Mouse (Mus musculus): Measurements from ENCODE around the gene Psmd14. TPM values are rescaled to one million over a fixed set of nuclear protein-coding genes. Genes with fewer than 3 reads are reported as not detected.
A peak's percentile ranks its signal among the peaks of the same experiment; 100 is the strongest.

Gene Psmd14
- 210 and 215 TPM in 2 replicates for polyA plus RNA-seq (2014; fragmentation: Nextera tagmentation; extraction: Ambion mirVana)

DNA sequence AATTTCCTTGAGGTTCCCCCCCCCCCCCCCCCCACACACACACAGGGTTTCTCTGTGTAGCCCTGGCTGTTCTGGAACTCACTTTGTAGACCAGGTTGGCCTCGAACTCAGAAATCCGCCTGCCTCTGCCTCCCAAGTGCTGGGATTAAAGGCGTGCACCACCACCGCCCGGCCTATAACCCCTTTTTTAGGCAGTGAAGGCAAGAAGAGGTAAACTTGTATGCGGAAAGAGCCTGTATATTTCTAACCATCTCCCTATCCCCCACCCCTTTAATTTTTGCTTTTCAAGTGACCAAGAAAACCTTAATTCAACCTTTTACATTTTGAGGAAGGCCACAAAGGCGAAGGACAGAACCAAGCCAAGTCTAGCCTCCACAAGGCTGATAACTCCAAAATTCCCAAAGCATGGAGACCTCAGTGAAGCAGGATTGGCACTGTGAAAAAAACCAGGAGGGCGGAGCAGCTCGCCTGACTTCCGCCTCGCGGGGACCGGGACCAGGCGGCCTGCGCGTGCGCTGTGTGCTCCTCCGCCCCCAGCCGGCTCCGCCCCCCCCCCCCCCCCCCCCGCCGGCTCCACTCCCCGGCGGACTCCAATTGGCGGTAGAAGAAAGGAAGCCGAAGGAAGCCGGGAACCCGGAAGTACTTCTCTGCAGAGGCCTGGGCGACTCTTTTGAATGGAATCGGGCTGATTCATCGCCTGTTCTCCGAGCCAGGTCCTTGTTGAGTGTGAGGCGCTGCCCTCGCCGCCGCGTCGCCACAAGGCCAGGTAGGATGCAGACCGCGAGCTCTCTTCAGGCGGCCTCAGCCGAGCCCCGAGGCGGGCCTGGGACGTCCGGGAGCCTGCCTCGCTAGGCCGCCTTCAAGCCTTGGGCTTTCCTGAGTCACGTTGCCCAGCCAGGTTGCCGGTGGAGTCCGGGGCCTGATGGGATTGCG lies at the start of gene Psmd14:
TSS of gene Psmd14 (plus strand) at position 587 of the 933 bp plus-strand sequence.
- DNase-seq (ENCODE audit: low spot score) (peak; percentile 91), ATAC-seq (ENCODE audit: low FRiP score) (peak; percentile 97)
- peak within 1 kb of the TSS; percentile 82 for H3K4me2 ChIP-seq (replicated peaks)
- peaks cover 11% of the 10 kb centered on the region for H3K4me1 ChIP-seq (replicated peaks; ENCODE audit: control insufficient read depth, insufficient read depth, low read length)
- 5% methylated on average over 44 of the region's 52 CpGs for WGBS
- H3K27me3 ChIP-seq (ENCODE audit: control insufficient read depth, insufficient read depth, low read length): no peaks in the 10 kb centered on the region
- H3K4me3 ChIP-seq (replicated peaks; ENCODE audit: low read length): peak within 1 kb of the TSS; percentile 84
- no peaks in the 10 kb centered on the region for H3K36me3 ChIP-seq (replicated peaks; ENCODE audit: control insufficient read depth, insufficient read depth)
- H3K27ac ChIP-seq: peak within 1 kb of the TSS; percentile 82
- H3K9me3 ChIP-seq (ENCODE audit: control insufficient read depth, low read length): no peaks in the 10 kb centered on the region
- H3K9ac ChIP-seq: peak within 1 kb of the TSS; percentile 88

DNA sequence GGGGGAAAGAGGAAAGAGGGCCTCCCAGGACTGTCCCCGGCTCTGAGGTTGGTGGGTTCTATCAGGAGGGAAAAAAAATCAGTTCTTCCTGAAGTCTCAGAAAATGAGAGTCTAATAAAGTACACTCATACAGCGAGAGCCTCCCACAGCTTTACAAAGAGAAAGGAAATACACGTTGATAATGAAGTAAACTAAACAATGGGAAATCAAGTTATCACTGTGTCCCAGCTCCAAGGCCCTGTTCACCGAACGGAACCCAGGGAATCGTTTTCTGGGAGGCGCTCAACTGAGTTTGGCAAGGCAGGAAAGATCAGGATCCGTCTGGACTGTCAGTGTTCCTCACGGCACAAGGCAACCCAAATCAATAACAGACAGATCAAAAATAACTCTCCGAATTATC lies 48.7 kb upstream of the Psmd14 start:
- Histone ChIP-seq H3K9ac (no peak overlapping the region), H3K9me3 (ENCODE audit: control insufficient read depth, low read length) (no peaks in the 10 kb centered on the region), H3K4me1 (replicated peaks; ENCODE audit: control insufficient read depth, insufficient read depth, low read length) (no peaks in the 10 kb centered on the region), H3K36me3 (replicated peaks; ENCODE audit: control insufficient read depth, insufficient read depth) (no peaks in the 10 kb centered on the region), H3K27me3 (ENCODE audit: control insufficient read depth, insufficient read depth, low read length) (no peaks in the 10 kb centered on the region), H3K27ac (no peak overlapping the region), H3K4me2 (replicated peaks) (no peak overlapping the region), H3K4me3 (replicated peaks; ENCODE audit: low read length) (no peak overlapping the region)
- ATAC-seq (ENCODE audit: low FRiP score) (no peak), DNase-seq (ENCODE audit: low spot score) (no peak)
- 83% methylated on average over 10 of the region's 10 CpGs for whole genome bisulfite sequencing

DNA sequence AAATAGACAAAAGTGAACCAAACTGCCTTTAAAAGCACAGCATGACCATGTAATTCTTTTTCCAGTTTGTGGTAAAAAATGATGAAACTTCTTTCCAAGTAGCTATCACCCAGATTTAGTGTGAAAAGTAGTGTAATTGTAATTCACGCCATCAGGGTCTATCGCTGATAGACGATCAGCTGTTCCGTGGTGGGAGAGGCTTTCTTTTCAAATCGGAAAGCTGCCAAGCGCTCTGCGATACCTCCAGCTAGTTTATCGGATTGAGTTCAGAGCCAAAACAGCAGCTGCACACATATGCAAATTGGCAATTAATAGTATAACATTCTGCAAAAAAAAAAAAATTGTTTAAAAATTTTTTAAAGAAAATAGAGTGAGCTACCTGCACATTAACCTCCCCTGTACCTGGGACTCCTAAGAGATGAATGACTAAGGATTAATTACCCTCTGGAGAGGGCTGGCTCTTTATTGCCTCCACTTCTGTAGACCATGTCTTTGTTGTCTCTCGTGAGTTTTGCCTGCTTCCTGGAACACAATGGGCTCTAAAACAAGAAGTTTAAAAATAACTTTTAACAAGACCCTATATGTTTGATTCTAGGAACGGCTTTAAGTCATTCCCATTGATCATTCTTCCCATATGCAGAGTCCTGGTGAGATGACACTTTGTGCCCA lies 47.8 kb upstream of the Psmd14 start:
- ATAC-seq (ENCODE audit: low FRiP score) (no peak), DNase-seq (ENCODE audit: low spot score) (peak; percentile 48)
- Histone ChIP-seq H3K36me3 (replicated peaks; ENCODE audit: control insufficient read depth, insufficient read depth) (no peaks in the 10 kb centered on the region), H3K4me1 (replicated peaks; ENCODE audit: control insufficient read depth, insufficient read depth, low read length) (no peaks in the 10 kb centered on the region), H3K9ac (no peak overlapping the region), H3K27me3 (ENCODE audit: control insufficient read depth, insufficient read depth, low read length) (no peaks in the 10 kb centered on the region), H3K9me3 (ENCODE audit: control insufficient read depth, low read length) (no peaks in the 10 kb centered on the region), H3K4me3 (replicated peaks; ENCODE audit: low read length) (no peak overlapping the region), H3K27ac (no peak overlapping the region), H3K4me2 (replicated peaks) (no peak overlapping the region)
- WGBS: 62% methylated on average over 10 of the region's 10 CpGs

DNA sequence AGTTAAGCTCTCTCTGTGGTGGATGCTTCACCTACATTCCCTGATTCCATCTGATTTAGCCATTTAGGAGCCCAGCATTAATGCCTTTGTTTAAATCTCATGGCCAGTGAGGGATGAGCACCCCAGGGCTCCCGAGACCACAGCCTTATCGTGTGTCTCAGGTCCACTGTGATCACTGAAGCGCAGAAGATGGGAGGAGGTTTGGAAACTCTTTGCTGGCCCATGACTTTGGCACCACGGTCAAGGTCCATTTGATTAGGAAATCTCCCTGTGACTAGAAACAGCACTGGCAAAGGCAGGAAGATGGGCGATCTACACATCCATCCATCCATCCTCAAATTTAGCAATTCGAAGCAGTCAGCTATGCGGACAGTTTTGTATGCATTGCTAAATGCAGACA lies 44.1 kb upstream of the Psmd14 start:
- WGBS: 75% methylated on average over 7 of the region's 7 CpGs
- Histone ChIP-seq H3K4me2 (replicated peaks) (no peak overlapping the region), H3K4me3 (replicated peaks; ENCODE audit: low read length) (no peak overlapping the region), H3K27me3 (ENCODE audit: control insufficient read depth, insufficient read depth, low read length) (no peaks in the 10 kb centered on the region), H3K9ac (no peak overlapping the region), H3K9me3 (ENCODE audit: control insufficient read depth, low read length) (no peaks in the 10 kb centered on the region), H3K36me3 (replicated peaks; ENCODE audit: control insufficient read depth, insufficient read depth) (no peaks in the 10 kb centered on the region), H3K4me1 (replicated peaks; ENCODE audit: control insufficient read depth, insufficient read depth, low read length) (no peaks in the 10 kb centered on the region), H3K27ac (no peak overlapping the region)
- no peak for DNase-seq (ENCODE audit: low spot score)
- no peak for ATAC-seq (ENCODE audit: low FRiP score)

DNA sequence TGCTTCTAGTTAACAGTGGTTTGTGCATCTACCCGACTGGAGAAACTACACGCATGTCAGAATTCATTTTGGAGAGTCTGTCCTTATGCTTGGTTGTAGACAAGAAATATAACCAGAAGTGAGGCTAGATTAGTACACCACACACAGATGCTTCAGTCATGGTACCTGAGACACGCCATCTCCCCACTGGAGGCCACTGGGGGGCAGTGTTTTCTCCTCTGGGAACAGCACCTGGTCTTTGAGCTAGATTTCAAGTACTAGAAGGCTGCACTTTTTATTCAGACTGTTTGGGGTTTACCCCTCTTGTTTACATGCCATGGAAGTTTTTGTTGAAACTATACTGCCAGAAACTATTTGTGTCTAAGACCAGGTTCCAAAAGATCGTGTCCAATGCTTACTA lies 43.2 kb upstream of the Psmd14 start:
- DNase-seq (ENCODE audit: low spot score) (no peak), ATAC-seq (ENCODE audit: low FRiP score) (no peak)
- Histone ChIP-seq H3K4me3 (replicated peaks; ENCODE audit: low read length) (no peak overlapping the region), H3K4me1 (replicated peaks; ENCODE audit: control insufficient read depth, insufficient read depth, low read length) (no peaks in the 10 kb centered on the region), H3K4me2 (replicated peaks) (no peak overlapping the region), H3K27me3 (ENCODE audit: control insufficient read depth, insufficient read depth, low read length) (no peaks in the 10 kb centered on the region), H3K9me3 (ENCODE audit: control insufficient read depth, low read length) (no peaks in the 10 kb centered on the region), H3K27ac (no peak overlapping the region), H3K36me3 (replicated peaks; ENCODE audit: control insufficient read depth, insufficient read depth) (no peaks in the 10 kb centered on the region), H3K9ac (no peak overlapping the region)
- 33% methylated on average over 4 of the region's 4 CpGs for WGBS

DNA sequence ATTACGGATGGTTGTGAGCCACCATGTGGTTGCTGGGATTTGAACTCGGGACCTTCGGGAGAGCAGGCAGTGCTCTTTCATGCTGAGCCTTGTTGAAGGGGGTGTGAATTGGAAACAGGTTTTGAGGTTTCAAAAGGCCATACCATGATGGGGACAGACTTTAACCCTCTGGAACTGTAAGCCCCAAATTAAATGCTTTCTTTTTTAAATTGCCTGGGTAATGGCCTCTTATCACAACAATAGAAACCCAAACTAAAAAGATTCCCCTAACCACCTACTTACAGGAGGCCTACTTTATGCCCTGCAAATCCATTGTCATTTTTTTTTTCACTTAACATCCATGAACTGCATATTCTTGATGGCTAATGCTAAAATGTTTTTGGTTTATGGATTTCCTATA lies 36.9 kb upstream of the Psmd14 start:
- DNase-seq (ENCODE audit: low spot score): no peak
- Histone ChIP-seq H3K27ac (no peak overlapping the region), H3K36me3 (replicated peaks; ENCODE audit: control insufficient read depth, insufficient read depth) (no peaks in the 10 kb centered on the region), H3K9ac (no peak overlapping the region), H3K4me1 (replicated peaks; ENCODE audit: control insufficient read depth, insufficient read depth, low read length) (no peaks in the 10 kb centered on the region), H3K9me3 (ENCODE audit: control insufficient read depth, low read length) (no peaks in the 10 kb centered on the region), H3K27me3 (ENCODE audit: control insufficient read depth, insufficient read depth, low read length) (no peaks in the 10 kb centered on the region), H3K4me2 (replicated peaks) (no peak overlapping the region), H3K4me3 (replicated peaks; ENCODE audit: low read length) (no peak overlapping the region)
- WGBS: 90% methylated on average over 3 of the region's 3 CpGs
- ATAC-seq (ENCODE audit: low FRiP score): no peak

DNA sequence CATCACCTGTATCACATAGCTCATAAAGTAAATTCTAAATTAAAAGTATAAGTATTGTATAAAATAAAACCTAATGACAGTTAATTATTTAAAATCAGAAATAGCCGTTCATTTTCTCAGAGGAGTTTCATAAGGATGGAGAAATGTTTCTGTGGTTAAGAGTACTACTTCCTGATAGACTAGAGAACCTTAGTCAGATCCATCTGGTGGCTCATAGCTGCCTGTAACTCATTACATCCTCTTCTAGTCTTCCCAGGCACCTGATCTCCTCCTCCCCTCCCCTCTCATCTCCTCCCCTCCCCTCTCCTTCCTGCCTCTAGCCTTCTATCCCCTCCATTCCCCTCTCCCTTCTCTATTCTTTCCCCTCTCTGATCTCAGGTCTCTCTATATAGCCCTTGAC lies 29.9 kb upstream of the Psmd14 start:
- H3K27ac ChIP-seq: no peak overlapping the region
- no peak overlapping the region for H3K9ac ChIP-seq
- ATAC-seq (ENCODE audit: low FRiP score): no peak
- no peak for DNase-seq (ENCODE audit: low spot score)
- H3K4me1 ChIP-seq (replicated peaks; ENCODE audit: control insufficient read depth, insufficient read depth, low read length): no peaks in the 10 kb centered on the region
- no peak overlapping the region for H3K4me3 ChIP-seq (replicated peaks; ENCODE audit: low read length)
- no peaks in the 10 kb centered on the region for H3K36me3 ChIP-seq (replicated peaks; ENCODE audit: control insufficient read depth, insufficient read depth)
- 89% methylated on average over 1 of the region's 1 CpGs for WGBS
- no peaks in the 10 kb centered on the region for H3K9me3 ChIP-seq (ENCODE audit: control insufficient read depth, low read length)
- H3K4me2 ChIP-seq (replicated peaks): no peak overlapping the region
- H3K27me3 ChIP-seq (ENCODE audit: control insufficient read depth, insufficient read depth, low read length): no peaks in the 10 kb centered on the region

DNA sequence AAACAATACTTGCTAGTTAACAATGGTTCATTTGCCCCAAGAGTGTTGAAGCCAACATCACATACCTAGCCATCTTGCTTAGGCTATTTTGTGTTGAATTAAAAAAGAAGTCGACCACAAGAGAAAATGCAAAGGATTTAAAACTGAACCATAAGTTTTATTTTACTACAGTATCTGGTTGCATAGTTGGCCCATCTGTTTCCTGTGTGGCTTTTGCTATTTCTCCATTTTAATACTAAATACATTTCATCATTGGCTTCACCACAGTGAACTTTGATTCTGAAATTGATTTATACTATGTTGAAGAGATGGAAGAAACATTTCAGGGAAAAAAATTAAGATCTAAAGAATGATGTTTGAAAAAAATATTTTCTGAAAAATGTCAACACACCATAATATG lies 25.0 kb upstream of the Psmd14 start:
- no peaks in the 10 kb centered on the region for H3K27me3 ChIP-seq (ENCODE audit: control insufficient read depth, insufficient read depth, low read length)
- no peak overlapping the region for H3K4me3 ChIP-seq (replicated peaks; ENCODE audit: low read length)
- no peak overlapping the region for H3K9ac ChIP-seq
- ATAC-seq (ENCODE audit: low FRiP score): no peak
- 86% methylated on average over 1 of the region's 1 CpGs for WGBS
- no peaks in the 10 kb centered on the region for H3K4me1 ChIP-seq (replicated peaks; ENCODE audit: control insufficient read depth, insufficient read depth, low read length)
- no peaks in the 10 kb centered on the region for H3K9me3 ChIP-seq (ENCODE audit: control insufficient read depth, low read length)
- no peak overlapping the region for H3K4me2 ChIP-seq (replicated peaks)
- DNase-seq (ENCODE audit: low spot score): no peak
- H3K36me3 ChIP-seq (replicated peaks; ENCODE audit: control insufficient read depth, insufficient read depth): no peaks in the 10 kb centered on the region
- no peak overlapping the region for H3K27ac ChIP-seq

DNA sequence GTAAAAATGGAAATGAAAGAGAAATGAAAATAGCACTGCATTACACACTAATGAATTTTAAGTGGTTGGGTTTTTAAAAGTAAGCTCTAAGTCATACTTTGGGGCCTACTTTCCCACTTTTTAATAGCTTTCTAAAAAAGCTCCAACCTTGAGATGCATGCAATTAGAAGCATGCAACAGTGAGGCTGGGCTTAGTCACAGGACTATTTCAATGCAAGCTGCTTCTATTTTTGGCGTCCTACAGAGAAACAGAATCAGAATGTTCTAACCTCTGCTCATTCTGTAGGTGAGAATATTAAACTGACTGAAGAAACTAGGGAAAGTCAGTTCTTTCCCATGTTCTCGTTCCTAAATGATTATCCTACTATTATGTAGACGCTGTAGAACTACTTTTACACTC lies 22.4 kb upstream of the Psmd14 start:
- Histone ChIP-seq H3K4me3 (replicated peaks; ENCODE audit: low read length) (no peak overlapping the region), H3K4me2 (replicated peaks) (no peak overlapping the region), H3K27ac (no peak overlapping the region), H3K4me1 (replicated peaks; ENCODE audit: control insufficient read depth, insufficient read depth, low read length) (no peaks in the 10 kb centered on the region), H3K36me3 (replicated peaks; ENCODE audit: control insufficient read depth, insufficient read depth) (no peaks in the 10 kb centered on the region), H3K27me3 (ENCODE audit: control insufficient read depth, insufficient read depth, low read length) (no peaks in the 10 kb centered on the region), H3K9ac (no peak overlapping the region), H3K9me3 (ENCODE audit: control insufficient read depth, low read length) (no peaks in the 10 kb centered on the region)
- no peak for DNase-seq (ENCODE audit: low spot score)
- 86% methylated on average over 3 of the region's 3 CpGs for WGBS
- no peak for ATAC-seq (ENCODE audit: low FRiP score)

Measured in hindbrain, embryonic 14.5 days (tissue).